Mouse (Mus musculus): ENCODE measurements around the gene Hoxa11. TPM values are rescaled to one million over a fixed set of nuclear protein-coding genes. Genes with fewer than 3 reads are reported as not detected.

Gene Hoxa11
- polyA plus RNA-seq (2014; fragmentation: Nextera tagmentation; extraction: Ambion mirVana), result not detected in 2 replicates

- H3K4me2 ChIP-seq, result no peak within 1 kb of the TSS
- DNase-seq (ENCODE audit: low spot score, missing footprints), result peak; percentile 93
- H3K9ac ChIP-seq (ENCODE audit: low read length), result no peak within 1 kb of the TSS
- no peaks in the 10 kb centered on the region for H3K4me1 ChIP-seq (ENCODE audit: control insufficient read depth, insufficient read depth, low read length)
- no peak within 1 kb of the TSS for H3K27ac ChIP-seq (ENCODE audit: low read depth, low read length)
- peaks cover 99% of the 10 kb centered on the region for H3K27me3 ChIP-seq (ENCODE audit: control insufficient read depth, insufficient read depth, low read length)
- ATAC-seq (ENCODE audit: low FRiP score), result no peak
- no peaks in the 10 kb centered on the region for H3K9me3 ChIP-seq (ENCODE audit: control insufficient read depth, low read length)
- under 1% methylated on average over 20 of the region's 20 CpGs for WGBS
- no peaks in the 10 kb centered on the region for H3K36me3 ChIP-seq (ENCODE audit: control insufficient read depth, insufficient read depth, low read length)
- H3K4me3 ChIP-seq (ENCODE audit: low read depth, low read length), result no peak within 1 kb of the TSS
These were observed at the start of gene Hoxa11 for GRCm38 (mm10) chr6:52245757-52246142. Hoxa11 (minus strand) TSS chr6:52245810.

- WGBS, result 79% methylated on average over 6 of the region's 6 CpGs
- Histone ChIP-seq H3K9me3 (ENCODE audit: control insufficient read depth, low read length) (no peaks in the 10 kb centered on the region), H3K4me3 (ENCODE audit: low read depth, low read length) (no peak overlapping the region), H3K4me1 (ENCODE audit: control insufficient read depth, insufficient read depth, low read length) (no peaks in the 10 kb centered on the region), H3K36me3 (ENCODE audit: control insufficient read depth, insufficient read depth, low read length) (no peaks in the 10 kb centered on the region), H3K27ac (ENCODE audit: low read depth, low read length) (no peak overlapping the region), H3K4me2 (no peak overlapping the region), H3K27me3 (ENCODE audit: control insufficient read depth, insufficient read depth, low read length) (peaks cover 44% of the 10 kb centered on the region), H3K9ac (ENCODE audit: low read length) (no peak overlapping the region)
- no peak for DNase-seq (ENCODE audit: low spot score, missing footprints)
- no peak for ATAC-seq (ENCODE audit: low FRiP score)
These were observed 49.0 kb upstream of the Hoxa11 start for GRCm38 (mm10) chr6:52294616-52295015.

- H3K4me1 ChIP-seq (ENCODE audit: control insufficient read depth, insufficient read depth, low read length), result no peaks in the 10 kb centered on the region
- no peak for ATAC-seq (ENCODE audit: low FRiP score)
- WGBS, result 50% methylated on average over 7 of the region's 7 CpGs
- H3K4me3 ChIP-seq (ENCODE audit: low read depth, low read length), result no peak overlapping the region
- H3K27ac ChIP-seq (ENCODE audit: low read depth, low read length), result no peak overlapping the region
- H3K36me3 ChIP-seq (ENCODE audit: control insufficient read depth, insufficient read depth, low read length), result no peaks in the 10 kb centered on the region
- H3K27me3 ChIP-seq (ENCODE audit: control insufficient read depth, insufficient read depth, low read length), result peaks cover 57% of the 10 kb centered on the region
- no peak overlapping the region for H3K4me2 ChIP-seq
- peak; percentile 89 for DNase-seq (ENCODE audit: low spot score, missing footprints)
- no peak overlapping the region for H3K9ac ChIP-seq (ENCODE audit: low read length)
- no peaks in the 10 kb centered on the region for H3K9me3 ChIP-seq (ENCODE audit: control insufficient read depth, low read length)
These were observed 46.7 kb upstream of the Hoxa11 start for GRCm38 (mm10) chr6:52292328-52292727.

GRCm38 (mm10) chr6:52291021-52291860 is 45.6 kb upstream of the Hoxa11 start:
- peak; percentile 95 for DNase-seq (ENCODE audit: low spot score, missing footprints)
- Histone ChIP-seq H3K4me2 (peak overlapping the region; percentile 21), H3K9me3 (ENCODE audit: control insufficient read depth, low read length) (no peaks in the 10 kb centered on the region), H3K27me3 (ENCODE audit: control insufficient read depth, insufficient read depth, low read length) (peaks cover 57% of the 10 kb centered on the region), H3K9ac (ENCODE audit: low read length) (no peak overlapping the region), H3K27ac (ENCODE audit: low read depth, low read length) (no peak overlapping the region), H3K4me3 (ENCODE audit: low read depth, low read length) (peak overlapping the region; percentile 11; the same call in 1 of the 2 replicates), H3K36me3 (ENCODE audit: control insufficient read depth, insufficient read depth, low read length) (no peaks in the 10 kb centered on the region), H3K4me1 (ENCODE audit: control insufficient read depth, insufficient read depth, low read length) (no peaks in the 10 kb centered on the region)
- WGBS, result 2% methylated on average over 45 of the region's 45 CpGs
- ATAC-seq (ENCODE audit: low FRiP score), result no peak

DNA sequence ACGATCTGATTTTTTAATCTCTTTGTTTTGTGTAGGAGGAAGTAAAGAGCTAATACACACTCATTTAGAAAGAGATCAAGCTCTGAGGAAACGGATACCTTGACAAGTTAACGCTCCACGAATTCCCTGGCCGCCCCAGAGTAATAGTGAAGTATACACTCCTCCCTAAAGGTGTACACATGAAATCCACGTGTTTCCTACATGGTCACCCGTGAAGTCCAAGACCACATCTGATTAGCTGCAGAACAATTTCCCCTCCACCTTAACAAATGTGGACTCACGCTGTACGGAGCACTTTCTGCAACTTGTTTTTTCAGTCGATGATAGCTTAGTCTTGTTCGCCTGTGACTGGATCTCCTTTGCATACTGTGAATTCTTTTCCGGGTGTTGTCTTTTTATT is 44.6 kb upstream of the Hoxa11 start:
- ATAC-seq (ENCODE audit: low FRiP score) (no peak), DNase-seq (ENCODE audit: low spot score, missing footprints) (peak; percentile 93)
- H3K27me3 ChIP-seq (ENCODE audit: control insufficient read depth, insufficient read depth, low read length), result peaks cover 57% of the 10 kb centered on the region

DNA sequence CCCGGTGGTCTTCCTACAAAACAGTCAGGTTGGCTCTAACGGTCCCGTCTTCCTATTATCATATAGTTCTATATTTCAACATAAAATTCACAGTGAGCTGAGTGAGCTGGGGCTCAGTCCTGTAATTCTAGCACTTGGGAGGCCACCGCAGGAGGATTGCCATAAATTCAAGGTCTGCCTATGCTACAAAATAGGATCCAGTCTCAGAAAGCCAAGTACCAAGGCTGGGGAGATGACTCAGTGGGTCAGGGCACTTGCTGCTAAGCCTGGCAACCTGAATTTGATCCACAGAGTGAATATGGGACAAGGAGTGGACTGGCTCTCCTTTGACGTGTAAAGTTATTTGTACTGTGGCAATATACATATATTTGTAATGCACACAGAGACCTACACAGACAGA is 38.3 kb upstream of the Hoxa11 start:
- Histone ChIP-seq H3K27ac (ENCODE audit: low read depth, low read length) (no peak overlapping the region), H3K4me3 (ENCODE audit: low read depth, low read length) (no peak overlapping the region), H3K27me3 (ENCODE audit: control insufficient read depth, insufficient read depth, low read length) (peaks cover 6% of the 10 kb centered on the region), H3K4me2 (no peak overlapping the region), H3K9me3 (ENCODE audit: control insufficient read depth, low read length) (no peaks in the 10 kb centered on the region), H3K4me1 (ENCODE audit: control insufficient read depth, insufficient read depth, low read length) (no peaks in the 10 kb centered on the region), H3K36me3 (ENCODE audit: control insufficient read depth, insufficient read depth, low read length) (no peaks in the 10 kb centered on the region), H3K9ac (ENCODE audit: low read length) (no peak overlapping the region)
- WGBS, result 86% methylated on average over 5 of the region's 5 CpGs
- no peak for ATAC-seq (ENCODE audit: low FRiP score)
- no peak for DNase-seq (ENCODE audit: low spot score, missing footprints)

More for the DNA sequence above, 44.6 kb upstream of the Hoxa11 start:
- Histone ChIP-seq H3K9ac (ENCODE audit: low read length) (no peak overlapping the region), H3K9me3 (ENCODE audit: control insufficient read depth, low read length) (no peaks in the 10 kb centered on the region), H3K36me3 (ENCODE audit: control insufficient read depth, insufficient read depth, low read length) (no peaks in the 10 kb centered on the region), H3K4me3 (ENCODE audit: low read depth, low read length) (no peak overlapping the region), H3K4me2 (no peak overlapping the region), H3K27ac (ENCODE audit: low read depth, low read length) (no peak overlapping the region), H3K4me1 (ENCODE audit: control insufficient read depth, insufficient read depth, low read length) (no peaks in the 10 kb centered on the region)
- 18% methylated on average over 12 of the region's 12 CpGs for WGBS

DNA sequence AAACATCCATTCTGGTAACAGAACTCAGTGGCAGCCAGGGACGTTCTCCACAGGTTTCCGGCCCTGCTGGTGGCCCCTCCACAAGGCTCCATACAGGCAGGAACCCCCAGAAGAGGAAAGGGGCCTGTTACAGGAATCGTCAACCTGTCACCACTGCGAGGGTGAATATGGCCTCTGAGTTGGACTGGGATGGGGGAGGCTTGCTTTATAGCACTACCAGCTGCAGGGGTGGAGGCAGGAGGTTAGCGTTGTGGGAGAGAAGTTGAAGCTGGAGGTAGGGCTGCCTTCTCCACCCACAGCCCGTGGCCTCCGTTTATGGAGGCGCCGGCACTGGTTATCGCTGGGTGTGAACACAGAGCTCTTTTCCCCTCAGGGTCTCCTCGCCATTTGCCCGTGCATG is 35.5 kb upstream of the Hoxa11 start:
- peaks cover 20% of the 10 kb centered on the region for H3K27me3 ChIP-seq (ENCODE audit: control insufficient read depth, insufficient read depth, low read length)
- no peaks in the 10 kb centered on the region for H3K36me3 ChIP-seq (ENCODE audit: control insufficient read depth, insufficient read depth, low read length)
- H3K4me1 ChIP-seq (ENCODE audit: control insufficient read depth, insufficient read depth, low read length), result no peaks in the 10 kb centered on the region
- no peak overlapping the region for H3K4me2 ChIP-seq
- H3K9me3 ChIP-seq (ENCODE audit: control insufficient read depth, low read length), result no peaks in the 10 kb centered on the region
- no peak overlapping the region for H3K4me3 ChIP-seq (ENCODE audit: low read depth, low read length)
- H3K27ac ChIP-seq (ENCODE audit: low read depth, low read length), result no peak overlapping the region
- DNase-seq (ENCODE audit: low spot score, missing footprints) (no peak), ATAC-seq (ENCODE audit: low FRiP score) (no peak)
- 72% methylated on average over 12 of the region's 12 CpGs for WGBS
- H3K9ac ChIP-seq (ENCODE audit: low read length), result no peak overlapping the region

- Histone ChIP-seq H3K4me3 (ENCODE audit: low read depth, low read length) (no peak overlapping the region), H3K4me2 (no peak overlapping the region), H3K27me3 (ENCODE audit: control insufficient read depth, insufficient read depth, low read length) (peaks cover 61% of the 10 kb centered on the region), H3K27ac (ENCODE audit: low read depth, low read length) (no peak overlapping the region), H3K9ac (ENCODE audit: low read length) (no peak overlapping the region), H3K36me3 (ENCODE audit: control insufficient read depth, insufficient read depth, low read length) (no peaks in the 10 kb centered on the region), H3K9me3 (ENCODE audit: control insufficient read depth, low read length) (no peaks in the 10 kb centered on the region), H3K4me1 (ENCODE audit: control insufficient read depth, insufficient read depth, low read length) (no peaks in the 10 kb centered on the region)
- DNase-seq (ENCODE audit: low spot score, missing footprints) (peak; percentile 88), ATAC-seq (ENCODE audit: low FRiP score) (no peak)
- 12% methylated on average over 5 of the region's 5 CpGs for WGBS
These were observed 31.3 kb upstream of the Hoxa11 start for GRCm38 (mm10) chr6:52276920-52277319.

DNA sequence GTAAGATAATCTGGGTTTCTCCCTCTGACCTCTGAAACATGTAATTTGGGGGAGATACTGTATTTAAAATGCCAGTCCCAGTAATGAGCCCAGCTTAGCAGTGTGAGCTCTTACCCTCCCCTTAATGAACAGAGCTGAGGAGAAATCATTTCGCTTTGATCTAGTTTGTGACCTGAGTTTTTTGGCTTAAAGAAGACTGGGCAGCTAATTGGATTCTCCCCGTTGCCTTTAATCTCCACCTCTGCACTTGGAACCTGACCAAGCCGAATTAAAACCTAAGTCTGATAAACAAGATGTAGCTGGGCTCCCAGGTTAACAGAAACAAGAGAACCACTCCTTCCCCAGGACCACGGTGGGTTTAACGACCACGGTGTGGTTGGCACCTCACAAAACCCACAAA is 30.8 kb upstream of the Hoxa11 start:
- WGBS, result 1% methylated on average over 6 of the region's 6 CpGs
- Histone ChIP-seq H3K36me3 (ENCODE audit: control insufficient read depth, insufficient read depth, low read length) (no peaks in the 10 kb centered on the region), H3K9ac (ENCODE audit: low read length) (no peak overlapping the region), H3K27me3 (ENCODE audit: control insufficient read depth, insufficient read depth, low read length) (peaks cover 66% of the 10 kb centered on the region), H3K4me1 (ENCODE audit: control insufficient read depth, insufficient read depth, low read length) (no peaks in the 10 kb centered on the region), H3K27ac (ENCODE audit: low read depth, low read length) (no peak overlapping the region), H3K4me3 (ENCODE audit: low read depth, low read length) (no peak overlapping the region), H3K9me3 (ENCODE audit: control insufficient read depth, low read length) (no peaks in the 10 kb centered on the region), H3K4me2 (no peak overlapping the region)
- DNase-seq (ENCODE audit: low spot score, missing footprints) (peak; percentile 90), ATAC-seq (ENCODE audit: low FRiP score) (no peak)
